Mouse (Mus musculus) gastrocnemius, postnatal 25 days (tissue): ENCODE results near the gene Dyrk4. TPM values are rescaled to one million over a fixed set of nuclear protein-coding genes. Genes with fewer than 3 reads are reported as not detected.
A peak's percentile ranks its signal among the peaks of the same experiment; 100 is the strongest.

Experiments used
- DNase-seq: peaks from one replicate; pipeline ENCODE4 v3.0.0; 2022
- long read RNA-seq, 2 experiments: library from polyadenylated mRNA; stranded (forward); transcript quantifications; one replicate each; pipeline ENCODE4 v2.0.0; 2021
- total RNA-seq, 2 experiments: library from RNA; stranded (reverse); gene quantifications; 1 replicate in 1 of 2; 2 replicates in 1 of 2; pipeline ENCODE4 v1.2.3; 2021

The Dyrk4 gene
- not detected for total RNA-seq
- long read RNA-seq, experiment 1, result 0 reads
- long read RNA-seq, experiment 2, result 0 reads

DNA sequence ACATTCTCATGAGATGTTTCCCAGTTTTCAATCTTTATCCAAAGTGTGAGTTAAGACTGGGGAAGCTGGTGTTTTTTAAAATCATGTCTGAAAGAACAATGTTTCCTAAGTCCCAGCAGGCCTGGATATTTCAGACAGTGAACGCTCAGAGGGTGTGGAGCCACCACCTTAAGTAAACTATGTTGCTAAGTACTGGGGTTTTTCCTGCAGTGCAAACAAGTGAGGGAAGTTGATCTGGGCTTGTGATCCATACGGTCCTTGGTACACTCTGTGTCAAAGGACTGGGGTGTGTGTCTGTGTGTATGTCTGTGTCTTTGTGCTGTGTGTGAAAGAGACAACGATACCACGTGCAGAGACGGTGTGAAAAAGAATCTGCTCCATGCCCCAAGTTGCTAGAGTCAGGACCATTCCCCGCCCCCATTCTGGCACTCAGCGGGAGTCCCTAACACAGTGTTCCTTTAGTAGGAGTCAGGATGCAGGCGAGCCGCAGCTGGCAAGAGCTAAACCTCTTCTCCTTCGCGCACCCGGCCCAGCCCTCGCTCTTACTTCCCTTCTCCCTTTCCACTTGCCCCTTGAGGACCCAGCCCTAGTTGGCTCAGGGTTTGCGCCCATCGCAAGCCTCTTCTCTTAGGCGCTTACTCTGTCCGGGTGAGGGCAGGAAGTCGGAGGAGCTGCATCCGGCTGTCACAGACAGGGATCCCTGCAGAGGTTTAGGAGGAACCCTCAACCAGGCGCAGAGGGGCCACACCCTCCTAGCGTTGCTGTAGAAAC lies at the start of gene Dyrk4:
Dyrk4 (minus strand) TSS at position 729 of the 771 bp plus-strand sequence.
- DNase-seq, result peak; percentile 11

DNA sequence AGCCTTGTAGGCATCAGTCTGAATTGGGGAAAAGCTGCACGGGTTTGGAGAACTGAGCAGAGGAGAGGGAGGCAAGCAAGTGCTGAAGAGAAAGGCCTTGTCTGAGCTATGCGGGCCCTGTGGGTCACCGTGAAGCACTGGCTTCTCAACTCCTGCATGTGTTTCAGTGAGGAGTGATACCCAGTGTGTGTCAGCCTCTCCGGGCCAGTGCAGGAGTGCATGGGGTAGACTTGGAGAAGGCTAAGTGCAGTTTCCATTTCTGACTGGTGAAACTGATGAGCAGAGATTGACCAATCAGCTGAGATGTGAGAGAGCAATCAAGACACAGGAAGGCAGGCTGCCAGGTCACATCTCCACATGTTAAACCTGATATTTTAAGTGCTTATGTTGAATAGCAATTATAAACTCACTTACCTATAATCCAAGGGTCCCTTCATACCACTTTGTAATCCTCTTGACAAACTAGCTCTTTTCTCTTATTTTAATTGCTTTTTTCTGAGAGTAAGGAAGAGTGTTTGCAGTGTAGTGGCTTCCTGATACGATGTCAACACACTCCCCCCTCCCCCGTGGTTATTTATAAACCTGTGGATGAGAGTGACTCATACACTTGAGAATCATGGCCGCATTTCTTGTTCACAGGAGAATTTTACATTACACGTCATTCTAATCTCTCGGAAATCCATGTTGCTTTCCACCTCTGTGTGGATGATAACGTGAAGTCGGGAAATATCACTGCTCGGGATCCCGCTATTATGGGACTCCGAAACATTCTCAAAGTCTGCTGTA lies 44.8 kb upstream of the Dyrk4 start:
- no peak for DNase-seq

DNA sequence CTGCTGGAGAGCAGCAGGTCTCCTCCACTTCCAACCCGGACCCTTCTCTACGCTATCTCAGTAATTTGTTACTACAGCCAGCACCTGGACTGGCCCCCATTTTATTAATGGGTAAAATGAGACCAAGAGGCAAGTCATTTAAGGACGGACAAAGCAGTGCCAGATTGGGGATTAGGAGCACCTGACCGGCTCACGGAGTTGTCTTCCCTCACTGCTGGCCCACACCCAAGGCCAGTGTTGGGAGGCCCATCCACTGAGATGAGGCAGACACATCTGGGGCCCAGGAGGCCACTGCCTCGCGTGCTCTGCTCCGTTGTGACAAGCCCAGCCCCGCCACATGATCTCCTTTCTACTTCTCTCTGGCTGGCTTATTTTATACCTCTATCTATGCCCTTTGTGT lies 41.8 kb upstream of the Dyrk4 start:
- DNase-seq, result peak; percentile 26

DNA sequence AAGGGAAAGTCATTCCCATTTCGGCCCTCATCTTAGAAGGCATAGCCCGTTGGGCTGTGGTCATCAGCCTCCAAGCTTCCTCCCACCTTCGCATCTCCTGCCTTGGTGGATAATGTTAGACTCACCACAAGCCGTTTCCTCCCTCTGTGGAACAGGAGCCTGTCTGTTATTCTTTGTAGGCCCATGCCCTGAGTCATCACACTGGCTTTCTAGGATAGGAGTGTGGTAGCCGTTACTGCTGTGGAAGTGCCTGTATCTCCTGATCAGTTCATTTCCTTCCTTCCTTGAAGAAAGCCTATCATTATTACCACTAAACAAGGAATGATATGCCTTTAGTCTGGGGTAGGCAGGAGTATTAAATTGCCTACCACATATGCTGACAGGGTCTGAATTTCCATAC lies 41.1 kb upstream of the Dyrk4 start:
- no peak for DNase-seq

DNA sequence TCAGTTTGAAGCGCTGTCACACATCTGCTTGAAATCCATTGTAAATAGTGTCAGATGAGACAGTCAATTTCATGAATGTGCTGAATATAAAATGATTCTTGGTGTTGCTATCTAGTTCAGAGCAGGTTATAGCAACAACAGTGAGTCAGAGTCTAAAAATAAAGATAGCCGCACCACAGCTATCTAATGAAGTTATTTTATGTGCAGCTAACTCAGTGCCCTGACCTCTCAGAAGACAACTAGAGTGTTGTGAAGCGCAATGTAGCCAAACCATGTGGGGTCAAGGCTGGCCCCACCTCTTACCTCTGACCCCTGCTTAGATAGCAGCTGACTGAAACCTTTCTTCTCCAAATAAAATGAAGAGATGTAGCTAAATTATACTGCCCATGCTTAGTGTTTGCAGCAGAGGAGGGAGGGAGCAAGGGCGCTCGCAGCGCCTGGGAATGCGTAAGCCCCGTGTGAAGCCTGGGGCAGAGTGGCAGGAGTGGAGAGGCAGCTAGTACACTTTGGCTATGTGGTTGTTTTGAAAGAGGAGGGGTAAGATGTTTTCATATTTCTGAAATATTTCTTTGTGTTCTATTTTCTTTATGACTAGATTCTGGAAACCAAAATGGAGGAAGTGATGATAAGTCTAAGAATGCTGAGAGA lies 39.9 kb upstream of the Dyrk4 start:
- DNase-seq, result no peak

DNA sequence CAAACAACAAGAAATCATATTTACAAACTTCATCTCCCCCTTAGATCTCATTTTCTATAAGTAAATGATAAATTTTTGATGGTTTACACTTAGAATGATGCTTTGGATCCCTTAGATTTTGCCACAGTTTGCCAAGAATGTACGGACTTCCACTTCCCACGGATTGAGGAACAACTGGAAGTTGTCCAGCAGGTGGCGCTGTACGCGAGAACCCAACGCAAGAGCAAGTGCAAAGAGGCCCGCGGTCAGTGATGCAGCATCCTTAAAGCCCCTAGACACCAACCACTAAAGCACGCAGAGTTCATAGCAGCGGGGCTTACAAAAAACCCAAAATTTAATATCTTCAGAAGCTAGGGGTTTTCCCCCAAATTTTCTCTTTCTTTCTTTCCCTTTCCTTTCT lies 34.1 kb upstream of the Dyrk4 start:
- no peak for DNase-seq

DNA sequence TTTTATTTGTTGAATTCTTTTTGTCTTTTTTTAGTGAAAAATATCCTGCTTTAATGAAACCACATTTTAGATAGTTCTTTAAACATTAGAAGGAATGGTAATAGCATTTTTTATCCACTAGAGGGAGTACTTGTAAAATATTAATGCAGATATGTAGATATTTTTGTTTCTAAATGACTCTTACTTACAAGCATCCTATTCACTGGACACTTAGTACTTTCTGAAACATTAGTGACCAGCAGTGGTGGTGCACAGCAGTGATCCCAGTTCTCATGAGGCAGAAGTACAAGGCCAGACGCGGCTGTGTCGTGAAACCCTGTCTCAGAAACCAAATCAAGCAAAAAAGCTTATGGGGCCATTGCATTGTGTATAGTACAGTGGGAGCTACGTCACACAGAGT lies 26.7 kb upstream of the Dyrk4 start:
- DNase-seq, result no peak

DNA sequence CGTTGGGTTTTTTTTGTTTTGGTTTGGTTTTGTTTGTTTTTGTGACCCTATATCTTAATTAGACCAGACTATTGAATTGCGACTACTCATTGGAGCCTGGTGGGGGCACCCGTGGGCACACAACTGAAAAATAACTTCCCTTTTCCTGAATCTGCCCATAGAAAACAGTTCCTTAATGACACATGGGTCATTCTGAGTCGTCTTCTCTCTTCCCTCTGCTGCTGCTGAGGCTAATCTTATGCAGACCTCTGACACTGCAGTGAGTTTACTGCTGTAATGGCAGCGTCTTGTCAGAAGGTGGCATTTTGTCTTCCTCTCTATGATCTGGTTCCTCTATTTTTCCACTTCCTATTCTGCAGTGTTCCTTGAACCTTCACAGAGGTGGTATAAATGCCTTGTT lies 18.8 kb upstream of the Dyrk4 start:
- no peak for DNase-seq

DNA sequence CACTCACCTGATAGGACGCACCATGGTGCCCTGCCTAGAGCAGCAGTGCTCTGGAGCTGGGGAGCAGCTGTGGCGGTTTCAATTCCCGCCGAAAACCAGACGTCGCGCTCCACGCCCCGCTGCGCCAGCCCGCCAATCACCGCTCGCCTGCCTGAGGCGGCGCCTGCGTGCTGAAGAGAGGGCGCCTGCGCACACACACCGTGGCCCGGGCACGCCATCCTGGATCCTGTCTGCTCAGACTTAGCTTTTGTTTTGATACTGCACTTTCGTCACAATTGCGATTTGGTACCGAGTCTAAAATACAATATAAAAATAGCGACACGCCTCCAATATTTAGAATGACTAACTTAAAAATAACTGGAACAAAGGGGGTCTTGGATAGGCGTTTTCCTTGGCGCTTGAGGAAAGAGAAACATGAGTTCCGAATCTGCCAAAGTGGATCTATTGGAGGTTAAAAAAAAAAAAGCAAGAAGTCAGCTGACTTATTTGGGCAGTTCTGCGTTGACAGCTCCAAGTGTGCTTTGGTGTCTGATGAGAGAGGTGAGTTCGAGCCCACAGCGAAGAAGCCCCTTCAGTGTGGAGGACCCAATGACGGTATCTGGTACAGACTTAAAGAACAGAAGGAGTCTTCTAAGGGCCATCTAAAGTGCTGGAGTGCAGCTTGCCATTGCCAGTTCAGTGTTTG lies 18.0 kb upstream of the Dyrk4 start, which contains the start of the genes Rad51ap1 and D6Wsu163e:
Rad51ap1 (minus strand) TSS at position 101 of the 685 bp plus-strand sequence.
D6Wsu163e (plus strand) TSS at position 476 of the 685 bp plus-strand sequence.
- peak; percentile 93 for DNase-seq

DNA sequence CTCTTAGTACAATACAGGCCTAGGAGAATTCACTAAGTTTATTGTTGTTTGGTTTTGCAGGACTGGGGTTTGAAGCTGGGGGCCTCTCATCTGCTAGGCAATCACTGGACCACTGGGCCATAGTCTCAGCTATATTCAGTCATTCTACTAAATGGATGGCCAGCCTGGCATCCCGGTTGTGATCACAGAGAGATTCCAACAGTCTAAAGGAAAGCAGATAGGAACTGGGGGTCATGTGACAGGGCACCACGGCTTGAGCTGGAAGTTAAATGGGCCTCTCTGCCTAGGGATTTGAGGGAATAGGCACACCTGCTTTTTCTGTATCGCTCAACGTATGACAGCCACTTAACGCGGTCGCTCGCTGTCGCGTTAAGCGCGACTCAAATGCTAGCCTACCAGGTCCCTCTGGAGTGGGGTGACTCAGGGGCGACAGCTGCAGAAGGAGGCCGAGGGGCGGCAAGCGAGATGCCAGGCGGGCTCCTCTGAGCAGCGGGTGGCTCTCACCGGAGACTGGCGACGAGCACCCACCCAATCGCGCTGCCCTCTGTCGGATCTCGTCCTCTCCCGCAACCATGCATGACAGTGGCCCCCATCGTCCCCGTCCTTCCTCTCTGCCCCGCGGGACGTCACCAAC lies 17.3 kb upstream of the Dyrk4 start:
- no peak for DNase-seq

DNA sequence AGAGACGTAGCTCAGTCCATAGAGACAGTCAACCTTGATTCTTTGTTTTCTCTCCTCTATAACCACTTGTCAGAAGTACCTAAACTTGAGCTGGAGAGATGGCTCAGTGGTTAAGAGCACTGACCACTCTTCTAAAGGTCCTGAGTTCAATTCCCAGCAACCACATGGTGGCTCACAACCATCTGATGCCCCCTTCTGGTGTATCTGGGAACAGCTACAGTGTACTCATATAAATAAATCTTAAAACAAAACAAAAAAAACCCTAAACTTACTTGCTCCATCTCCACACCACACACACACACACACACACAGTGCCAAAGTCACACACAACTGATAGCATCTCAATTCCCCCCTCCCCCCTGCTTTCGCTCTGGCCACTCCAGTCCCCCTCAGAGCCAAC lies 16.4 kb upstream of the Dyrk4 start:
- DNase-seq, result no peak

DNA sequence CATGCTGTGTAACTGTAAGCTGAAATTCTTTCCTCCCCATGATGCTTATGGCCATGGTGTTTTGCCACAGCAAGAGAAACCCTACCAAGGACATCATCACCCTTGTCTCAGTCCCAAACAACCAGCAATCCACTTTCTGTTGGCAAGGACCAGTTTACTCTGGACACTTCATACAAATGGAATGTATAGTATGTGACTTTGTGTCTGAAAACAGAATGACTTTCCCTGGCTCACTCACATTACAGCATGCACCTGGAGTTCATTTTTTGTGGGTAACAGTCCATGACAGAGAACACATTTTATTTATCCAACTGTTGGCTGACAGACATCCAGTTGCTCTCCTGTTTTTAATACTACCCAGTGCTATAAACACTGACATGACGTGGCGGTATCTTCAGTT lies 11.3 kb upstream of the Dyrk4 start:
- no peak for DNase-seq

DNA sequence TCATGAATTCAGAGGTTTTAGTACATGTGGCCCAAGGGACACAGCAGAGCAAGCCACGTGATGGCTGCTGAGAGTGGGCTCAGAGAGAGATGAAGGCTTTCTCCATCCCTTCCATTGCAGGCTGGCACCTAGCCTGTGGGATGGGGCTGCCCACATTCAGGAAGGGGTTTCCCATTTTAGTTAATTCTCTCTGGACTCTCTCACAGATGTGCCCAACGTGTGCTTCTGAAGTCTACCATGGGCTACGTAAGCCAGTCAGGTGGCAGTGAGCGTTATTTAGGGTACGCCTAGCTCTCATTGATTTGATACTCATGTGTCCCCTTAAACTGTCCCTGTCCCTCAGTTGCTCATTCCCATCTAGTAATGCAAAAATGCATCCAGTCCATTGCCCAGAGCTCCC lies 6.7 kb downstream of the Dyrk4 start:
- DNase-seq, result no peak

DNA sequence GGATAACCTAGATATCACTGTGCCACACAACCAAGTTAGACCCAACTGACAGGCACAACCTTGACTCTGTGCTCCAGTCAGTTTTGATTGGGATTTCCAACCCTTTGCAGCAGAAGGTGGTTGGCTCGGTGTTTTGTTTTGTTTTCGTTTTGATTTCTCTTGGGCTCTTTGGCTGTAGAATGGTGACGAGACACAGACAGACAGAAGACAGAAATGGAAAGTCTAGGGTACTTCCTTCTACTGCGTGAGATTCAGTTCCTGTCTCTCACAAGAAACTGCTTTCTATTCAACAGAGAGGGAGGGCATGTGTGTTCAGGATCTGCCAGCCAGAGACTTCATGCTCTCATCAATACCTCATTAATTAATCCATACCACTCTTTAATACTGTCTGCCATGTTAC lies 10.9 kb downstream of the Dyrk4 start:
- DNase-seq, result no peak

DNA sequence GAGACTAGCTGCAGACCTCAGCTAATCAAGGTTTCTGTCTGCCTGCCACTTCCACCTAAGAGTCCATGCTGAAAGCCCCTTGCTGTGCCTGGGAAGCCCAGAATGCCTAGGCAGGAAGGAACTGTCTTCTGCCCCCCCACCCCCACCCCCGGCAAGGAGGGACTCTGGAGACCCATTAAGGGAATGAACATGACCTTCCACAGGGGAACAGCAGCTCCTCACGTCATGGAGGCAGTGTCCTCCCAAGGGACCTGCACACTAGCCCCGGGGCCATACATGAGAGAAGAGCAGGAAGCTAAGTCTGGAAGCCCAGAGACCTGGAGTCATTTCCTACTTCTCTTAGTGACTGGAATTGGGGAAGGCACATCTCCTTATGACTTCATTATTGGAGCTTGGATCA lies 13.8 kb downstream of the Dyrk4 start:
- no peak for DNase-seq

DNA sequence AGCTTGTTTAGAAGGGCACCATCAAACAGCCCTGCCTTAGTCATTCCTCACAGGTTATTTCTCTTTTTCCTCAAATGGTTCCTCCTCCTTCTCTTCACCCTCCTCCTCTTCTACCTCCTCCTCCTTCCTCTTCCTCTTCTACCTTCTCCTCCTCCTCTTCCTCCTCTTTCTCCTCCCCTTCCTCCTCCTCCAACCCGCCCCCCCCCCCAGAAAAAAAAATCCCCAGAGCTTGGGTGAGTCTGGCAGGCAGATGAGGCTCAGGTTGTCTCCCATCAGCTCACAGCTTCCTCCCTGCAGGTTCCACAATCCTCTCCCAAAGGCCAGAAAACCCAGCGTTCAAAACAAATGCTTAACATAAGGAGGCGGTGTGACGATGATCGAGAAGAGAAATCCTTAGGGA lies 14.3 kb downstream of the Dyrk4 start:
- DNase-seq, result no peak

DNA sequence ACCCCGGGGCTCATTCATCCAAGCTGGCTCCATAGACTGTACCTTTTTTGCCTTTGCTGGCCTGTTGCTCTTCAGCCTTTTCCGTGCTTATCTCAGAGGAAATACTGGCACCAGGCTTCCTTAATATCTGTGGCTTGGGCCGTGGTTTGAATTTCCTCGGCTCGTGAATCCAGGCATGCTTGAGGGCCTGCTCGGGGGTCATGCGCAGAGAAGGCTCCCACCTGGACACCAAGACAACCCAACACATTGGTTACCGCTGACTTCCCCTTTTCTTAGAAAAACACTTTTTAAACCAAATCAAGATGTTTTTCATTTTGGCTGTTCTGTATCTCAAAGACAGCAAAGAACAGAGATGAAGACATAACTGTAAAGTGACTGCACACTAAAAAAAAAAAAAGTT lies 44.5 kb downstream of the Dyrk4 start:
- no peak for DNase-seq

DNA sequence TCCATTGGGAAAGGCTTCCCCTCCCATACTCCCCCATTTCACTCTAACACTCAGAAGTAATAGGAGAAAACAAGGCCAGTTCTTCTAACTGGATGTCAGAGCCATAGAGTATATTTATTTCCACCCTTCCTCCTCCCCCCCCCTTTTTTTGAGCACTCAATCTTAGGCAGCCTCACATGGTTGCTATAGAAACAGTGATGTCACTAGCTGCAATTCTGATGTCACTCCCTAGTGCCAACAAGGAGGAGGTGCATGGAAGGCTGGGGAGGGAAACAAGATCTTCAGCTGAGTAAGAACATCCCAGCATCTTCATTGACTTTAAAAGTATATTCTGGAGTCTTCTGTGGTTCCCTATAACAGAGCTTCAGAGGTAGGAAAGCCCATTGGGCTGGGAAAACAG lies 68.8 kb downstream of the Dyrk4 start, which contains the start of gene Akap3:
Akap3 (plus strand) TSS at position 218 of the 400 bp plus-strand sequence.
- DNase-seq, result no peak

DNA sequence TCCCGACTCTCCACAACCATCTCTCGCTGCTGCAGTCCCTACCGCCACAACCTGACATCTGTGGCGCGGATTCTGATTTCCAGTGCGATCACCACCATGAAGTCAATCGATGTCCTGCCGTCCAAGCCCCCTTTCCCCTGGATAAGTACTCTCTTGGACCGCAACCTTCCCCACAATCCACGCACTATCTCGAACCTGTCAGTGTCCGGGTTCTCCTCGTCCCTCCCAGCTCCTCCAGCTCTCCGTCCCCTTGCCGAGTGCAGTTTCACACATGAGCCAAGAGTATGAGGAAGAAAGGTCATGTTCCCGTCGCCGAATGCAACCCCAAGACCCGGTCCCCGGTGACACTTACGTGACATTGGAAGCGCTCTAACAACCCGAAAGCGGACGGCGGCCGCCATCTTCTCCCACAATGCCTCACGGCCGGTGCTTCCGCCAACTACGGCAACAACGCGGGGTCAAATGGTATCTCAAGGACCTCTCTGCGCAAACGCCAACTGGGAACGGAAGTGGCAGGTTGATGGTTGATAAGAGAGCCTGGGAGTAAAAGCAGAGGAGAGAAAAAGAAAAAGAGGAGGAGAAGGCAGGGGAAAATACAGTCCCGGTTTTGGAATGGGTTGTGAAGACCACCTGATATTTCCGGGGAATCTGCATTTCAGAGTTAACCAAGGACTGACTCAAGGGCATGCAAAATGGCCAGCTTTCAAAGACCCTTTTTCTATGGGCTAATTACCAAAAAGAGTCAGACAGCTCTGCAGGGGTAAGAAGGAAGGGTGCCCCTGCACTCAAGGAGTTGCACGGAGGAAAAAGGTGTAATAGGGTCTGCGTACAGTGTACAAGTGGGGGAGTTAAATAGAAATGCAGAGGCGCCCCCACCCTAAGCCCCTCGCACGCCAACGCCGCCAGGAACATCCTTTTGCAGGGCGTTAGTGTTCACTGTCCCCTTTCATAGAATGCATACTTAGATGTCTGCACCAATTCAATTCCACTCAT lies 72.6 kb downstream of the Dyrk4 start, which contains the start of gene Ndufa9:
Ndufa9 (minus strand) TSS at position 425 of the 993 bp plus-strand sequence.
- peak; percentile 89 for DNase-seq

DNA sequence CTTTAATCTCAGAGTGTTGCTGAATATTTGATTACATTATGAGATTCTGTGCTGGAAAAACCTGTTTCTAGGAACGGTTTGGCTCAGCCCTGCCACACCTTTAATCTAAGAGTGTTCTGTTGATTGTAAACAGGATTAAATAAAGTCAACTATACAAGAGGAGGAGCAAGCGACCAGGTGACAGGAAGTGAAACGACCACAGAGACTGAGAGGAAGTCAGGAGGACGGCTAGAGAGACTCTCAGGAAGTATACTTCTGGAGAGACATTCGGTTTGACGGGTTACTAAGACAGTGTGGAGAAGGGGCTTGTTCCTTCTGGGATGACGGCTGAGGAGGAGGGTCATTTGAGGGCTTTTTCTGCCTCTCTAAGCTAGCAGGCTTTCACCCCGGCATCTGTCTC lies 85.0 kb downstream of the Dyrk4 start:
- no peak for DNase-seq
